Mouse (Mus musculus) G1E (cell line): Measurements from ENCODE around the gene Tspyl4. TPM values are rescaled to one million over a fixed set of nuclear protein-coding genes. Genes with fewer than 3 reads are reported as not detected.

Source experiments
- ATAC-seq: 2 replicates; pipeline ENCODE4 v1.8.0; 2016; ENCODE audit warnings: mild to moderate bottlenecking; ENCODE audit not compliant: insufficient number of reproducible peaks, poor library complexity, low FRiP score, severe bottlenecking; ENCODE audit errors: extremely low read depth
- DNase-seq: peaks from one replicate; pipeline ENCODE4 v3.0.0; 2012; ENCODE audit warnings: low spot score
- H3K27me3 ChIP-seq: 2 replicates; pipeline ENCODE4 v1.6.1; 2012; ENCODE audit warnings: mild to moderate bottlenecking, low read length, inconsistent platforms; ENCODE audit not compliant: insufficient read depth
- H3K36me3 ChIP-seq: replicated peaks from 2 replicates; pipeline ENCODE3; 2012; ENCODE audit warnings: mild to moderate bottlenecking, inconsistent platforms
- H3K4me1 ChIP-seq: 2 replicates; pipeline ENCODE4 v1.6.1; 2012; ENCODE audit warnings: low read depth, low read length, inconsistent platforms, mixed read lengths; ENCODE audit not compliant: insufficient read depth
- H3K4me3 ChIP-seq: 2 replicates; pipeline ENCODE4 v1.5.1; 2012; ENCODE audit warnings: low read depth, mild to moderate bottlenecking, inconsistent platforms, low read length, moderate library complexity, mixed read lengths
- H3K9me3 ChIP-seq: replicated peaks from 2 replicates; pipeline ENCODE4 v1.6.1; 2012; ENCODE audit warnings: inconsistent platforms
- CTCF ChIP-seq: IDR thresholded peaks from 2 replicates; pipeline ENCODE4 v1.5.1; 2012; ENCODE audit warnings: low read depth, low read length, inconsistent platforms, mixed read lengths
- GATA1 ChIP-seq: IDR thresholded peaks from 2 replicates; pipeline ENCODE4 v1.6.1; 2012; ENCODE audit warnings: borderline replicate concordance, low read length, inconsistent platforms, mixed read lengths
- GATA2 ChIP-seq: IDR thresholded peaks from 2 replicates; pipeline ENCODE4 v1.6.1; 2012; ENCODE audit warnings: low read depth, low read length, inconsistent platforms, borderline replicate concordance
- POLR2AphosphoS5 ChIP-seq: IDR thresholded peaks from 2 replicates; pipeline ENCODE4 v1.6.1; 2012; ENCODE audit warnings: low read depth, low read length, inconsistent platforms; ENCODE audit not compliant: insufficient replicate concordance
- TAL1 ChIP-seq: conservative IDR thresholded peaks from 2 replicates; pipeline ENCODE4 v1.6.1; 2012; ENCODE audit warnings: low read depth, low read length, inconsistent platforms, mixed read lengths
- polyA plus RNA-seq: library from polyadenylated mRNA; stranded (reverse); fragments of >175 nt; gene quantifications from 2 replicates; pipeline ENCODE4 v1.2.3, GENCODE M21; 2012
- total RNA-seq, 2 experiments: library from RNA; stranded (forward) in 1 of 2; stranded (reverse) in 1 of 2; fragments of 200-1000 nt in 1 of 2; fragments of >200 nt in 1 of 2; fragmentation: Nextera tagmentation in 1 of 2; gene quantifications; 2 replicates each; pipeline ENCODE4 v1.2.3; 2014 to 2017

Gene Tspyl4
- total and polyA plus RNA-seq, 3 experiments: 0.14 to 0.82 (median 0.60) TPM

GRCm38 (mm10) chr10:34317217-34317606 lies 20.0 kb downstream of the Tspyl4 start:
- Histone ChIP-seq H3K4me1 (0 out of 2 replicates have a peak, but pooled peaks cover 3% of the 10 kb centered on the region), H3K36me3 (peaks cover 67% of the 10 kb centered on the region), H3K9me3 (no peaks in the 10 kb centered on the region), H3K27me3 (no peaks in the 10 kb centered on the region), H3K4me3 (no peak overlapping the region)
- ATAC-seq (no peak), DNase-seq (no peak)
- no peak for TF ChIP-seq TAL1

- no peaks in the 10 kb centered on the region for H3K27me3 ChIP-seq
- no peak overlapping the region for H3K4me3 ChIP-seq
- 0 out of 2 replicates have a peak, but pooled peaks cover 3% of the 10 kb centered on the region for H3K4me1 ChIP-seq
- no peak for DNase-seq
- H3K36me3 ChIP-seq: peaks cover 52% of the 10 kb centered on the region
- H3K9me3 ChIP-seq: no peaks in the 10 kb centered on the region
- TF ChIP-seq POLR2AphosphoS5 (no peak), GATA2 (no peak), TAL1 (no peak), GATA1 (no peak), CTCF (no peak)
- ATAC-seq: no peak
Measured at GRCm38 (mm10) chr10:34320809-34321208, 23.6 kb downstream of the Tspyl4 start.

- Histone ChIP-seq H3K27me3 (no peaks in the 10 kb centered on the region), H3K9me3 (no peaks in the 10 kb centered on the region), H3K4me3 (no peak overlapping the region), H3K36me3 (peaks cover 23% of the 10 kb centered on the region), H3K4me1 (peaks cover 2% of the 10 kb centered on the region; the same call in 1 of the 2 replicates)
- no peak for TF ChIP-seq GATA1
- no peak; the same call in 1 of the 2 replicates for TF ChIP-seq CTCF
- no peak for TF ChIP-seq TAL1
- TF ChIP-seq GATA2: no peak
- no peak for TF ChIP-seq POLR2AphosphoS5
- no peak for DNase-seq
- 0 out of 2 replicates have a peak, but pooled peaks have one; percentile 28 for ATAC-seq
Measured at GRCm38 (mm10) chr10:34326701-34327100, 29.5 kb downstream of the Tspyl4 start.

DNA sequence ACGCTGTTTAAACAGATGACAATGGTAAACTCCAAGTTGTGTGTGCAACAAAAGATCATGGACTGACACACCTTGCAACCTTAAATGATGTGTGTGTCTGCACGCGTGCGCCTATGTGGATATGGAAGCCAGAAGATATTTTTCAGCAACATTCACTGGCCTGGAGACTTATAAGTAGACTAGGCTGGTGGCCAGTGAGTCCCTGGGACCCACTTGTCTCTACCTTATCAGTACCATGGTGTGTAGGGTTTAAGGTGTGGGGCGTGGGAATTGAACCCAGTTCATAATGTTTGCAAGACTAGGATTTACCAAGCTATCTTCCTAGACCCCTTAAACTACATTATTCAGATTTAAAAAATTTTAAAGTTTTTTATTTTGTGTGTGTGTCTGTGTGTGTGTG lies 29.9 kb downstream of the Tspyl4 start:
- DNase-seq: no peak
- H3K4me3 ChIP-seq: no peak overlapping the region
- H3K4me1 ChIP-seq: peaks cover 2% of the 10 kb centered on the region; the same call in 1 of the 2 replicates
- H3K27me3 ChIP-seq: no peaks in the 10 kb centered on the region
- peaks cover 20% of the 10 kb centered on the region for H3K36me3 ChIP-seq
- TF ChIP-seq TAL1 (no peak), GATA1 (no peak), POLR2AphosphoS5 (no peak), GATA2 (no peak), CTCF (no peak)
- H3K9me3 ChIP-seq: no peaks in the 10 kb centered on the region
- ATAC-seq: no peak

- H3K4me1 ChIP-seq: peaks cover 2% of the 10 kb centered on the region; the same call in 1 of the 2 replicates
- ATAC-seq (no peak; the same call in 1 of the 2 replicates), DNase-seq (no peak)
- no peaks in the 10 kb centered on the region for H3K9me3 ChIP-seq
- H3K27me3 ChIP-seq: no peaks in the 10 kb centered on the region
- peaks cover 17% of the 10 kb centered on the region for H3K36me3 ChIP-seq
- TF ChIP-seq GATA2 (no peak), GATA1 (no peak), CTCF (no peak), TAL1 (no peak), POLR2AphosphoS5 (no peak)
- H3K4me3 ChIP-seq: no peak overlapping the region
Measured at GRCm38 (mm10) chr10:34328310-34328709, 31.1 kb downstream of the Tspyl4 start.

GRCm38 (mm10) chr10:34341014-34341413 lies 43.8 kb downstream of the Tspyl4 start:
- Histone ChIP-seq H3K9me3 (no peaks in the 10 kb centered on the region), H3K4me1 (no peaks in the 10 kb centered on the region), H3K4me3 (no peak overlapping the region), H3K27me3 (no peaks in the 10 kb centered on the region), H3K36me3 (peaks cover 5% of the 10 kb centered on the region)
- ATAC-seq: no peak
- TF ChIP-seq GATA1 (no peak), TAL1 (no peak)
- no peak for DNase-seq

- Histone ChIP-seq H3K4me3 (no peak overlapping the region), H3K36me3 (peaks cover 8% of the 10 kb centered on the region), H3K27me3 (no peaks in the 10 kb centered on the region), H3K4me1 (no peaks in the 10 kb centered on the region), H3K9me3 (no peaks in the 10 kb centered on the region)
- ATAC-seq (no peak), DNase-seq (no peak)
- TF ChIP-seq TAL1: no peak
- no peak for TF ChIP-seq POLR2AphosphoS5
- TF ChIP-seq GATA2: no peak
- TF ChIP-seq CTCF: no peak
- TF ChIP-seq GATA1: no peak
Measured at GRCm38 (mm10) chr10:34341886-34342285, 44.6 kb downstream of the Tspyl4 start.

Other genes starting within 250 kb of the Tspyl4 start
- gene Calhm5, start 200.9 kb upstream of the Tspyl4 start, total RNA-seq (2014; fragmentation: Nextera tagmentation): not detected in 2 replicates
- under 0.01 and 0.05 TPM in 2 replicates for gene Calhm5, start 200.9 kb upstream of the Tspyl4 start, total RNA-seq (2017)
- not detected in 2 replicates for gene Calhm5, start 200.9 kb upstream of the Tspyl4 start, polyA plus RNA-seq
- not detected in 2 replicates for gene Calhm6, start 169.5 kb upstream of the Tspyl4 start, total RNA-seq (2014; fragmentation: Nextera tagmentation)
- 0.27 TPM in 1 of 2 replicates, not detected in the other for gene Calhm6, start 169.5 kb upstream of the Tspyl4 start, total RNA-seq (2017)
- not detected in 2 replicates for gene Calhm6, start 169.5 kb upstream of the Tspyl4 start, polyA plus RNA-seq
- gene Dse, start 89.7 kb upstream of the Tspyl4 start, total RNA-seq (2014; fragmentation: Nextera tagmentation): not detected in 2 replicates
- gene Dse, start 89.7 kb upstream of the Tspyl4 start, total RNA-seq (2017): under 0.01 TPM in 1 of 2 replicates, not detected in the other
- not detected in 2 replicates for gene Dse, start 89.7 kb upstream of the Tspyl4 start, polyA plus RNA-seq
- gene Tspyl1, start 15.3 kb upstream of the Tspyl4 start, total RNA-seq (2014; fragmentation: Nextera tagmentation): 37.0 and 41.1 TPM in 2 replicates
- gene Tspyl1, start 15.3 kb upstream of the Tspyl4 start, total RNA-seq (2017): 40.9 and 43.5 TPM in 2 replicates
- gene Tspyl1, start 15.3 kb upstream of the Tspyl4 start, polyA plus RNA-seq: 19.6 and 20.6 TPM in 2 replicates
- not detected in 2 replicates for gene Col10a1, start 92.5 kb downstream of the Tspyl4 start, total RNA-seq (2014; fragmentation: Nextera tagmentation)
- gene Col10a1, start 92.5 kb downstream of the Tspyl4 start, total RNA-seq (2017): 0.05 TPM in 1 of 2 replicates, not detected in the other
- gene Col10a1, start 92.5 kb downstream of the Tspyl4 start, polyA plus RNA-seq: not detected in 2 replicates
- 37.4 and 48.8 TPM in 2 replicates for gene Nt5dc1, start 121.1 kb downstream of the Tspyl4 start, total RNA-seq (2014; fragmentation: Nextera tagmentation)
- gene Nt5dc1, start 121.1 kb downstream of the Tspyl4 start, total RNA-seq (2017): 33.0 and 34.8 TPM in 2 replicates
- gene Nt5dc1, start 121.1 kb downstream of the Tspyl4 start, polyA plus RNA-seq: 5.7 and 7.6 TPM in 2 replicates
- gene Frk, start 186.0 kb downstream of the Tspyl4 start, total RNA-seq (2014; fragmentation: Nextera tagmentation): not detected in 2 replicates
- gene Frk, start 186.0 kb downstream of the Tspyl4 start, total RNA-seq (2017): 0.06 TPM in 1 of 2 replicates, not detected in the other
- not detected in 2 replicates for gene Frk, start 186.0 kb downstream of the Tspyl4 start, polyA plus RNA-seq